Comparison of ENCODE assay signal across 24 mouse cellular contexts in the genomic region with DNA sequence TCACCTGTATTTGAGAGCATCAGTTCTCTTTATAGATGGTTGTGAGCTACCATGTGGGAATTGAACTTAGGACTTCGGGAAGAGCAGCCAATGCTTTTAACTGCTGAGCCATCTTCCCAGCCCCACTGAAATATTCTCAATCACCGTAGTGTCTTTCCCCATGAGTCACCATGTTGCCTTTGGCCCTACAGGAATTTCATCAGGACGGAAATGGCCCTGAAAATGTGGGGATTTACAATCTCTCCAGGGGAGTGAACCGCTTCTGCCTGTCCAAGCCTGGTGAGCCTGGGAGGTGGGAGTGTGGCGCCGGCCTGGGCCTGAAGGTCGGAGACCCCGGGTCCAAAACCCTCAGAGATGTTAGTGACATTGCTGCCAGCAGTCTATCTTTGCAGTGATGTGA. TPM values are rescaled to one million over a fixed set of nuclear protein-coding genes. Genes with fewer than 3 reads are reported as not detected.
DNase-seq lines count a peak whose midpoint lies in the region.
"Had no signal": no experiment of that assay in that cellular context is flagged by ENCODE, and none has a peak within 500 bp of the region (broad histone marks: within the 10 kb centered on the region; RNA-seq: fewer than 3 reads in every experiment).

No protein-coding gene starts in this region.

- DNase-seq in adrenal gland, adult 2 months, result peak; percentile 60
- no peak for DNase-seq in adrenal gland, postnatal 4 days (ENCODE audit: low spot score in 2 of 2)
- DNase-seq in NIH3T3 (ENCODE audit: low read depth), result peak; percentile 18
- DNase-seq in adrenal gland, postnatal 36 days, result peak; percentile 20 to 49
- no peak for DNase-seq in adipocyte (ENCODE audit: low spot score)
- no peak for DNase-seq in right cerebral cortex, postnatal 4 days
- DNase-seq: cerebellum, adult 18-20 months; cerebellum, adult 9-10 months; cerebellum, postnatal 14 days; gastrocnemius, postnatal 10 days; gastrocnemius, postnatal 36 days; heart, adult 2 months; kidney, adult 18-20 months; kidney, adult 9 months had no signal

RNA-seq across cellular contexts. Expression of a gene that starts 27.2 kb away (rescaled TPM):
- total RNA-seq in adrenal gland, adult 2 months (2021), result 10 to 100 TPM; 58.7 to 65.3 TPM
- 25.1 and 34.3 TPM in 2 replicates for polyA plus RNA-seq in adrenal gland, adult 2 months (2012; rRNA removed)
- 10 to 100 TPM; 53.4 to 57.7 TPM for total RNA-seq in adrenal gland, postnatal 4 days (2021)
- 10 to 100 TPM; 67.8 to 69.6 TPM for total RNA-seq in adrenal gland, postnatal 36 days (2021)

RNA-seq across cellular contexts. Expression of a gene that starts 30.6 kb away (rescaled TPM):
- under 1 TPM; 0.14 to 0.66 TPM for total RNA-seq in adrenal gland, adult 2 months (2021)
- 0.19 and 0.30 TPM in 2 replicates for polyA plus RNA-seq in adrenal gland, adult 2 months (2012; rRNA removed)
- 1 to 10 TPM; 1.5 to 7.2 TPM for total RNA-seq in adrenal gland, postnatal 4 days (2021)
- total RNA-seq in adrenal gland, postnatal 36 days (2021), result under 1 TPM in 1 of 2 experiments, not detected in 1; 0.60 TPM
- total RNA-seq: gastrocnemius, postnatal 36 days; granulocyte monocyte progenitor cell, adult 5-6 weeks; heart, adult 2 months; heart, postnatal 25 days; hematopoietic stem cell, adult 5-6 weeks had no signal
- polyA plus RNA-seq: activated CD4-positive, CD25-positive, alpha-beta regulatory T cell, adult 4 months; C2C12; CD4-positive, CD25-positive, alpha-beta regulatory T cell, adult 4 months; heart, embryonic 14.5 days; heart, postnatal 0 days; inflammation-experienced regulatory T-cells, adult 6 months had no signal

RNA-seq across cellular contexts. Expression of a gene that starts 39.9 kb away (rescaled TPM):
- total RNA-seq in adrenal gland, adult 2 months (2021), result 1 to 10 TPM; 2.9 to 3.2 TPM
- polyA plus RNA-seq in adrenal gland, adult 2 months (2012; rRNA removed), result 1.0 and 3.4 TPM in 2 replicates
- total RNA-seq in adrenal gland, postnatal 4 days (2021), result 1 to 10 TPM; 2.3 to 2.8 TPM
- 1 to 10 TPM in 1 of 2 experiments, under 1 TPM in 1; 0.86 to 2.3 TPM for total RNA-seq in adrenal gland, postnatal 36 days (2021)
- total RNA-seq: granulocyte monocyte progenitor cell, adult 5-6 weeks; hematopoietic stem cell, adult 5-6 weeks; MEL had no signal
- polyA plus RNA-seq: activated CD4-positive, CD25-positive, alpha-beta regulatory T cell, adult 4 months; C2C12; CD4-positive, CD25-positive, alpha-beta regulatory T cell, adult 4 months; inflammation-experienced regulatory T-cells, adult 6 months had no signal

Comparison
In these comparisons a context has a peak if more than half of its experiments do, and no peak if none do; other contexts are left out.
1. DNase-seq: peak in adrenal gland, adult 2 months (single experiment), NIH3T3 (single experiment) and adrenal gland, postnatal 36 days (2 of 2); none in adrenal gland, postnatal 4 days (0 of 2), adipocyte (single experiment) and right cerebral cortex, postnatal 4 days (single experiment).